Mouse (Mus musculus) cerebellum, adult 2 months (tissue): ENCODE measurements around the gene Evi2a.

ENCODE experiments used
- CTCF ChIP-seq: fragments of 200-500 bp; IDR thresholded peaks from 2 replicates; pipeline ENCODE4 v1.5.1; 2011; ENCODE audit warnings: low read depth, mild to moderate bottlenecking, control low read depth, low read length, moderate library complexity, borderline replicate concordance; ENCODE audit not compliant: insufficient read depth
- POLR2A ChIP-seq: fragments of 200-500 bp; IDR thresholded peaks from 2 replicates; pipeline ENCODE4 v1.6.1; 2011; ENCODE audit warnings: low read length, control low read depth, borderline replicate concordance; ENCODE audit not compliant: insufficient read depth

DNA sequence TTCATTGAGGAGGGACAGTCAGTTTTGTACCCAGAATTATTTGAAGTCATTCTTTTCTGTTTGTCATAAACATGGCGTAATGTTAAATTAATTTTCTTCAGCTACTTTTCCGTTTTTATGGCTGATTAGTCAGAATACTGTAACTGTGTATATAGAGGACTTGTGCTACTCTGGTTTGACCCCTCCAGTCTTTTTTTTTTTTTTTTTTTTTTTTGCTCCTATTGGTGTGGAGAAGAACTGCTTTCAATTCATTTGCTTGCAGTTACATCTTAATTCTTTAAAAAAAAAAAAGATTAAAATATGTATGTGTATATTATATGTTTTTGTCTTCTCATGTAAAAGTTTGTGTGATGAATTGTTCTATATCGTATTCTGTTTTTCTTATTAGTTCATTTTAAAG is 18.4 kb downstream of the Evi2a start:
- TF ChIP-seq CTCF: no peak
- no peak for TF ChIP-seq POLR2A
